Mouse (Mus musculus): ENCODE data around the gene Smg5.
"Not testable (repeated sequence)": the region's sequence is repeated elsewhere in the genome, so short reads cannot be mapped to it uniquely, and the experiment has no call there.

Gene Smg5

DNA sequence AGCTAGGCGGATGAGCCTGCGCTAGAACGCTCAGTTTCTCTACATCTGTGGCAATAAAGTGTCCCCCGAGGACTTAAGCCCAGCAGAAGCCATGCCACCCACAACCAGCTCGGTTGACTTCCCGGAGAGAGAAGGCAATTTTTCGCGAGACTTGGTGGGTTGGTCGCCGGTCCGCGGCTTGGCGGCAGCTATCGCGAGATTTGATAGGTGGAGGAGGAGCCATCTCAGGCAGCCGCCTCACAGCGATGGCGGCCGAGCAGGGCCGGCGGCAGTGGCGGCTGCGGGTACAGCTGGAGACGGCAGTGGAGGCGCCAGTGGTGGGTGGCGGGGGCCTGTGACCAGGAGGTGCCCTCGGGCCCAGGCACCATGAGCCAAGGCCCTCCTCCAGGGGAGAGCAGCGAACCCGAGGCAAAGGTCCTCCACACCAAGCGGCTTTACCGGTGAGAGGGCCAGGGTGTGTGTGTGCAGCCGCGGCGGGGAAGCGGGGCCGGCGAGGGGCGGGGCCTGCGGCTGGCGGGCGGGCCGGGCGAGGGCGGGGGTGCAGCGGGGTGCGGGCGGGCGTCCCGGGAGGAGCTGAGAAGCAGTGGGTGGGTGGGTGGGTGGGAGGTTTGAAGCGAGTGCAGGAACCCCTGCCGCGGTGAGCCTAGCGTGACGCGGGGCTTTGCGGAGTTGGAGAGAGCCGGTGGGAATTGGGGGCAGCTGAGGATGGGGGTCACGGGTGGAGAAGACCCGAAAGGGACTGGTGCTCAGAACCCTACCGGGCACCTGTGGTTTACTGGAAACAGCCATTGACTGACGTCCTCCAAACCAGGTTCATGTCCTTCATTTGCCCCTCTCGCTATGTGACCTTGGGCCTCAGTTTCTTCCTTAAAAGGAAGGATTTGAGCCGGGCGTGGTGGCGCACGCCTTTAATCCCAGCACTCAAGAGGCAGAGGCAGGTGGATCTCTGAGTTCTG lies at the start of gene Smg5, which contains the start of gene Tmem79:
Gene Smg5, plus strand, starts transcription at position 203 of the 956 bp plus-strand sequence.
Gene Tmem79, minus strand, starts transcription at position 91 of the 956 bp plus-strand sequence.
- DNase-seq (ENCODE audit: low spot score) = peak; percentile 93

DNA sequence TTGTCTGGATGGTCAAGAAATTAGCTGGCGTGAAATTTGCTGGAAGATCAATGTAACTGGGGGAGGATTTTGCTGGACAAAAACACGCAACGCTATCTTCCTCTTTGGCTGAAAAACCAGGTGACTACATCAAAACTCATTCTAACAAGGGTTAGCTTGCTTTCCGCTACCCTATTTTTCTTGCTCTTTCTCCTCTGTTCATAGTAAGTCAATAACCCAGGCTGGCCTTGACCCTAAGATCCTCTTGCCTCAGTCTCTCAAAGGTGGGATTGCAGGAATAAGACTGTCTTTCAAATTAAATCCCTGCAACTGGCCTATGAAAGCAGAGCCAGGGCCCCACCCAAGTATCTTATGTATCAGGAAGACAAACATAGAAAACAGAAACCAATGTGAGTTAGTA lies 49.0 kb upstream of the Smg5 start, which contains the start of gene Gm38392:
Gene Gm38392, minus strand, starts transcription at position 101 of the 400 bp plus-strand sequence.
- DNase-seq (ENCODE audit: low spot score) = no peak

DNA sequence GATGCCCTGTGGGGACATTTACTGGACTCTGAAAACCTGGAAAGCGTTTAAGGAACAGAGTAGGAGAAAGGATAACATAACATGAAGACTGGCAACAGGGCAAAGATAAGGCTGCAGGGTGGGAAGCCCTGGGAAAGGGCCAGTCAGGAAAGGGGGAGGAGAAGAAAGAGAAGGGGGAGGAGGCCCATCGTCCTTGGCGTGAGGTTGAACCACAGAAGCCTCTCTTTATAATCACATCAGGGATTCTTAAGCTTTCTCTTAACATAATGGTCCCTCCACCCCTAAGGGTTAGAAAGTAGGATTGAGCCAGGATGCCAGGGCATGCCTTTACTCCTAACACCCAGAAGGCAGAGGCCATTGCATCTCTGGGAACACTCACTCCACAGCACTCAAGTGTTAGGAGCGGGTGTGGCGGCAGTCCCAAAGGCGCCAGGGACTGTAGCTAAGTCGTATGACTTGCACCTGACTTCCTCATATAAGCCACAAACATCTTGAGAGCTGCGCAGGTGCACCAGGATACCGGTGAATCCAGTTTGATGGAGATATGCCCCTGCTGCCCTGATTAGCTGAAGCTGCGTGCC lies 47.8 kb upstream of the Smg5 start:
- not testable (repeated sequence) for DNase-seq (ENCODE audit: low spot score)

DNA sequence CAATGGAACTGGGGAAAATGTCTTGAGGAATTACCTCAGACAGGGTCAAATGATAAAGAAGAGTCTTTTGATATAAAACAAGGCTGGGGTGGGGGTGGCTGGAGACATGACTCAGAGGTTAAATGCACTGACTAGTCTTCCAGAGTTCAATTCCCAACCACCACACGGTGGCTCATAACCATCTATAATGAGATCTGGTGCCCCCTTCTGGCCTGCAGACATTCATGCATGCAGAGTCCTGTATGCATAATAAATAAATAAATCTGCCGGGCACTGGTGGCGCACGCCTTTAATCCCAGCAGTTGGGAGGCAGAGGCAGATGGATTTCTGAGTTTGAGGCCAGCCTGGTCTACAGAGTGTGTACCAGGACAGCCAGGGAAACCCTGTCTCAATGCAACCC lies 44.1 kb upstream of the Smg5 start:
- no peak for DNase-seq (ENCODE audit: low spot score)

DNA sequence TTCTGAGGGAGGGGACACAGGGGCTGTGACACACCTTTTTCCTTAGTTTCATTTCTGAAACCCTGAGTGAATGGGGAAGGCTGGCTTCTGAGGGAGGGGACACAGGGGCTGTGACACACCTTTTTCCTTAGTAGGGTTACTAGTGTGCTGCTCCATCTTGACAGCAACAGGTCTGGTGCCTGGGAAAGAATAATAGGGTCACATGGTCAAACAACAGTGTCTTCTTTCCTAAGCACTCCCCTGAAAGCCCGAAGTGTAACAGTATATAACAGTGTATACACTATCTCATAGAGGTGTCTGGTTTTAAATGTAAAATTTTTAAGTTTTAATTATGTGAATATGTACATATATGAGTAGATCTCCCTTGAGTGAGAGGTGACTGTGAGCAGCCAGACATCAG lies 40.8 kb upstream of the Smg5 start:
- DNase-seq (ENCODE audit: low spot score) = not testable (repeated sequence)

DNA sequence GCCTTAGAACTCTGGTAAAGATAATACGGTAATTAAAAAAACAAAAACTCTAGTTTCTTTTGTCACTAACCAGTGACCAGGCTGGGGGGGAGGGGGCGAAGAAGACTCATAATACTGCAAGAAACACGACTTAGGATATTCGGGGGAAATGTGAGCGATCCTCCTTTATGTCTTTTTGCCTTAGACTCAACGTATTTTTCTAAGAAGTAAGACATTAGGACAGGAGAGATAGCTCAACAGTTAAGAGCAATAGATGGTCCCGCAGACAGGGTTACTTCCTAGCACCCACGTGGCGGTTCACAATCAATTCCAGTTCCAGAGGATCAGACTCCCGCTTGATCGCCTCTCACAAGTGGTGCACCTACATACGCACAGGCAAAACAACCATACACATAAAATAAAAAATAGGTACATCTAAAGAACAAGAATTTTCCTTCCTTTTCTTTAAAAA lies 39.9 kb upstream of the Smg5 start:
- DNase-seq (ENCODE audit: low spot score) = no peak

DNA sequence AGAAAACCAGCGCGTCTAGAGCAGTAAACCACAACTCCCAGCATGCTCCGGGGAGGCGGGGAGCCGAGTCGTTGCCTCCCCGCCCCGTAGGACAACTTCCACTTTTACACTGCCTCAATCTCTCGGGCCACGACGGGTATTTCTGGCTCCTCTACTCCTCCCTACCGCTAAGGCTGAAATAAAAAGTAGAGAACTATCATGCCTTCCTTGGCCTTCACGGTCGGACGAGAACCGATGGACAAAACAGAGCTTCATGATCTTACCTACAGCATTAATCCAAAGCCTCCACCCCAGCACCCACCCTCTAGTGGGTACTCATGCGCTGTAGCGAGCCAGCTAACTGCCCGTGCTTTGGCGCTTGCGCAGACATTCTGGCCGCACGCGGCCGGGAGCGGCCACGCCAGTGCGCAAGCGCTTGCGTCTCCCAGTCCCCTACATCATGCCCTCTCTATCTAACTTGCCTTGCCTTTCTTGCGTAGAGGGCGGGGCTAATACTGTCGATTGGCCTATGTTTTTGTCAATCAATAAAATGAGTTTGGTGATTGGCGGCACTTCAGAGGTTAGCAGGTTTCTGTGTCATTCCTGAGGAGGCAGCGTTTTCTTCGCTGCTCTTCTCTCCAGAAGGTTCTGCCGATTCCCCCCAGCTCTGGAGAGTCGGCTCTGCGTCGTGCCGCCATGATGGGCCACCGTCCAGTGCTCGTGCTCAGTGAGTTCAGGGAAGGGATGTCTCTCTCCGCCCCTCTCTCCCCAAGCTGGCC lies 39.3 kb upstream of the Smg5 start, which contains the start of the genes Tsacc and Cct3:
Gene Tsacc, minus strand, starts transcription at position 439 of the 758 bp plus-strand sequence.
Gene Cct3, plus strand, starts transcription at position 556 of the 758 bp plus-strand sequence.
- DNase-seq (ENCODE audit: low spot score) = peak; percentile 96

DNA sequence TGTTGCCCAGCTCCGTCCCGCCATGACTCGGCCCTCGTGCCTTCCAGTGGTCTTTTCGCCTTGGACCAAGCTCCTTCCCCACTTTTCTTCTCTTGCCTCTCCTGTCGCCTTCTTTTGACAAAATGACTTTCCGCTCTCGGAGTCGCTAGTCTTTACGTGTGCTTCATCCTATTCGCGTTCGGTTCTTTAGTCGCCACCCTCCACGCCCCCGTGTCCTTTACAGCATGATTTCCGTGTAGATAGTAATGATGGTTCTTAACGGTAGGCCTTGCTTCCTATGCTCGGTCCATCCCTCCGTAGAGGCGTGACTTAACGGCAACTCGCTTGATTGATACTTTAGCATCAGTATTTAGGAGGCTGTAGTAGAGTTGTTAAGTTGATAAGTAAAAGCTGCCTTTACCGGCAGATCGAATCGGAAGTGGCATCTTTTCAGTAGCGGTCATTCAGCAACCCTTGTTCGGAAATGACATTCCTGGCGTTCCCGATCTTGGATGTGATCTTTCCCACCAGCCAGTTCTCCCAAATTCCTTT lies 38.7 kb upstream of the Smg5 start:
- no peak for DNase-seq (ENCODE audit: low spot score)

DNA sequence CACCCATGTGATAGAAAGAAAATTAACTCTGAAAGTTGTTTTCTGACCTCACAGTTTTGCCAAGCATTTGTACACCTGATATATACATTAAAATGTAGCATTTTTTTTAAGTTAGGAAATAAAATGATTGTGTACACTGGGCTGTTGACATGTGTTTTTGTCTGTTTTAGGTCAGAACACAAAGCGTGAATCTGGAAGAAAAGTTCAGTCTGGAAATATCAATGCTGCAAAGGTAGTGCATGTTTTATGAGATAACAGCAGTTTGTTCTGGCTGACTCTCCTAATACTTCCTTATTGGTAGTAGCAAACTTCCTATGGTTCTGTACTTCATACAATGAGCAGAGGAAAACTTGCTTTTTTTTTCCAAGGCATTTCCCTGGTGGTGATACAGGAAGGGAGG lies 36.9 kb upstream of the Smg5 start:
- no peak for DNase-seq (ENCODE audit: low spot score)

DNA sequence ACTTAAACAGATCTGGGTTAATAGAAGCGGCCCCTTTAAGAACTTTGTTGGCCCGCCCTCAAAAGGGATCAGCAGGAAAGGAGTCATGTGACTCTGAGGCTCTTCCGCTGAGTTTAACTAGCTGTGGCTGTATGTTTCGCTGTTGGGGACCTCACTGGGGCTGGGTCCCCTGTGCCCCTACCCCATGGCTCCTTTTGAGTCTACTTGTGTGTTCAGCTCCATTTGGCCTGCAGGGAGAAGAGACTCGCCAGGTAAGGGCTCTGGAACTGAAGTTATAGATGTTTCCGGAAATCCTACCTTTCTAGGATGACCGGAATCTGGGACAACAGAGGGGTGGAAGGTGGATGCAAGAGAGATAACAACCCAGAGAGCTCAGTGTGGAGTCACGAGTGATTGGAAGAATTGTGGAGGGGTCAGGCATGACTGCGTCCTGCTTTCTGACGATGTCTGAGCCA lies 11.1 kb upstream of the Smg5 start, which contains the start of gene Glmp:
Gene Glmp, plus strand, starts transcription at position 73 of the 455 bp plus-strand sequence.
- peak; percentile 49 for DNase-seq (ENCODE audit: low spot score)

DNA sequence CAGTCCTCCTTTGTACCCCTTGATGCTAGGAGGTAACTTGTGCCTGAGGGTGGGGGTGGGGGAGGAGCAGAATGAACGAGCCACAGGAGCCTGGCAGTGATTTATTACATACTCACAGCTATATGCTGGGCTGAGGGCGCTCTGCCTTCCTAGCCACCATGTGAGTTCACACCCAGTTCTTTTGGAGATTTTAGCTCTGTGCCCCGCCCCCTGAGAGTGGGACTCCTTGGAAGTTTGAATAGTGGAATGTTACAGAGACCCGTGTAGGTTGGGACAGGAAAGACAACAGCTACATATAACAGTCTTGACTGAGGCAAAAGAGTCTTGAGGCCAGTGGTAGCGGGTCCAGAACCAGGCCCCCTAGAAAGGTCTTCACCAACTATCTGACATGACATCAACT lies 7.1 kb upstream of the Smg5 start:
- no peak for DNase-seq (ENCODE audit: low spot score)

DNA sequence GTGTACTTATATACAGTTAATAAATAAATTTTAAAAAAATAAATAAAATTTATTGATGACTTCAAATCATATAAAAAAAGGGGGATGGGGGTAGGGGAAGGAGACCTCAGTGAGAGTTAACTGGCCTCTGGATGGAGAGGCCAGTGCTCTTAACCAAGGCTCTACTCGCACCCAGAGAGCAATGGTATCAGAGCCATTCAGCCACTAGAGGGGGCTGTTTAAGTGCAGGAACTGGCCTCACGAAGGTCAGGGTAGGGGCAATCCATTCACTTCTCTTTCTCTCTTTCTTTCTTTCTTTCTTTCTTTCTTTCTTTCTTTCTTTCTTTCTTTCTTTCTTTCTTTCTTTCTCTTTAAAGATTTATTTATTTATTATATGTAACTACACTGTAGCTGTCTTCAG lies 4.8 kb upstream of the Smg5 start:
- no peak for DNase-seq (ENCODE audit: low spot score)

DNA sequence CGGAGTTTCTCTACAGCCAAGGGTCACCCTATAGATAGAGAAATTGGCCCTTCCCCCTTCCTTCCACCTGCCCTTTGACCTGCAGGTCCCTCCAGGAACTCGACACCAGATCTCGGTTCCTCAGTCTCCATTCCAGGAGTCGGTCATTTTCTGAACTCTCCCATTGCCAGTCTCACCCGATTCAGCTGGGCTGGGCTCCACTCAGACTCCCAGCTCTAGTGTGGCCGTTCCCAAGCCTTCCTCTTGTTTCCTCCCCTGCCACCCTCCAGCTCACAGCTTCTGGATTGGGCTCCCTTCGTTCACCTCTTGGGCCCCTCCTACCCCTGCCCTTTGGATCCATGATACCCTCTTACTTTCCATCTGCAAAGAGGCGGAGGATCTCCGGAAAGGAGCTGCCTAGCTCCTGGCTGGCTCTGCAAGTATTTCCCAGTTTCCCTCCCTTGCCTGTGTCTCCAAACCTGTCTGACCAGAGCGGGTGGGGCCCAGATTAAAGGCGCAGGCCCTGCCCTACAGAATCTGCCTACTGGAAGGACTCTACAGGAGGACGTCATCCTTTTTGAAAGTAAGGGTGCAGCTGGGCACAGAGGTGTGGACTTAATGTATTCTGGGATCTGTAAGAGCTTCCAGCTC lies 1.9 kb upstream of the Smg5 start:
- DNase-seq (ENCODE audit: low spot score) = no peak

DNA sequence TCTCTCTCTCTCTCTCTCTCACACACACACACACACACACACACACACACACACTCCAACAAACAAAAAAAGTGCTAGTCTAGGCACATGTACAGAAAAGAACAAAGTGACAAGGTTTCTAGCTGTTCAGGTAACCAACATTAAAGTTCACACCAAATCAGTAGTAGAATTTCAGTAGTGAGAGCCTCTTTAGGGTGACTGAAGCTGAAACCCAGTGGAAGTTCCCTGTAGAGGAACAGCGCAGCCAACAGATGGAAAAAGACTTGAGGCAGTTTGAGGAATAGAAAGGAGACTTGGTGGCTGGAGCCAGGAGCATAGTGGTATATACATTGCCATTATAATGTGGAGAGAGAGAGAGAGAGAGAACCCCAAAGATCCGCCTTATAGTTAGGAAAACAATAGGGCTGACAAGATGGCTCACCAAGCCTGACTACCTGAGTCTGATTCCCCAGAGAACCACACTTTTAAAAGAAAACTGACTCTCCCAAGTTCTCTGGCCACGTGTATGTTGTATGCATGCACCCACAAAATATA lies 1.1 kb upstream of the Smg5 start:
- DNase-seq (ENCODE audit: low spot score) = no peak

DNA sequence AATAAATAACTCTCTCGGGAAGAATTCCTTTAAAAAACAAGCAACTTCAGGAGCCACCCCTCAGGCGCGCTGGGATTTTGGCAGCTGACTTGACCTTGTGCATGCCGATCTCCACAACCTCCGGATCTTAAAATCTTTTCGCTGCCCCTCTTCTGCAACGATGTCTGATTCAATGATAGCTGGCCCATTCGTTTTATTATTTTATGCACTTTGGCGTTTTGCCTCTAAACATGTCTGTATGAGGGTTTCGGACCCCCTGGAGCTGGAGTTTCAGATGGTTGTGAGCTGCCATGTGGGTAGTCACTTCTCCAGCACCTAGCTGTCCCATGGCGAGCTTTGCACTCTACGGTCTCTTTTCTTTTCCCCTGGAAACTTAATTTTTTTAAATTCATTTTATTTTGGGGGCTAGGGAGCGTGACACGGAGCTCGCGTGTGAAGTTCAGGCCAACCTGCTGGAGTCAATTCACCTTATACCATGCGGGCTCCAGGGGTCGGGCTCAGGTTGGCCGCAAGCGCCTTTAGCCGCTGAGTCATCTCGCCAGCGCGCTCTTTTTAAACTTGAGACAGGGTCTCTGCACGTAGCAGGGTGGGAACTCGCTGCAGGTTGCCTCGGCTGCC lies 515 bp upstream of the Smg5 start:
- no peak for DNase-seq (ENCODE audit: low spot score)

DNA sequence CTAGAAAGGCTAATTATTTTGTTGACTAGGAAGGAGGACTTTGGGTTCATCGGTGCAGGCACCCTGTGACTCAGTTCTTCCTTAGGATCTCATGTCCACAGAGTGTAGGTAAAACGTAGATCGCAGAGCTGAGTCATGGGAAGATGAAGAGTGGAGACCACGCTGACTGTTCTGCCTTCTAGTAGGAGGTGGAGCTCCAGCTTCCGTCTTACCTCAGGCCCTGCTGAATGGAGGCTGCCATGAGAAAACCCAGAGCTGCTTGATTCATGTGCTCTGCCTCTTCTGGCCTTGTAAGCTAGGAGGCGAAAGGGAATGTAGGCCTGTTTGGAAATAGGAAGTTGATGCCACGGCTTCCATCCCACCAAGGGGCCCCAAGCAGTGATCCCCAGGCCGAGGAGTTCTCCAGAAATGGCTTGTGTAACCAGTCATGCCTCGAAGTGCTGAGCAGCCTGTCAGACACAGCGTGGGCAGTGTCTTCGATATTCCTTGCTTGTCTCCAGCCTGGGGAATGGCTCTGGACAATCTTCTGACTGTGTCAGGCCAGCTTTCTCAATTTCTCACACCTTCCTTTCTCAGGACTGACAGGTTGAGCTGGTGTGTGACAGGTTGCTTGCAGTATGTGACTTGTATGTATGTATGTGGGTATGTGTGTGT lies 1.4 kb downstream of the Smg5 start:
- no peak for DNase-seq (ENCODE audit: low spot score)

DNA sequence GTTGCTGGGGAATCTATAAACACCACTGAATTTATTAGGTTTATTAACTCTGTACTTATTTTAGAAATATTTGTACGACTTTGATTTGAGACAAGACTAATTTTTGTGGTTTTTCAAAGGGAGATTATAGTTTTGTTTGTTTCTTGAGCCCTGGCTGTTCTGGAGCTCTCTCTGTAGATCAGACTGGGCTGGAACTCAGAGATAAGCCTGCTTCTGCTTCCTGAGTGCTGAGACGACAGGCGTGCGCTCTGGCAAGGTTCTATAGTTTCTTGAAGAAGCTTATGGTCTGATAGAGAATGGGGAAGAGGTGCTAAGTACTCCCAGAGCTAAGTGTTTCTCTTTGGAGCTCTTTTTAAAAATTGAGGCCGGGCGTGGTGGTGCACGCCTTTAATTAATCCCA lies 2.3 kb downstream of the Smg5 start:
- no peak for DNase-seq (ENCODE audit: low spot score)

DNA sequence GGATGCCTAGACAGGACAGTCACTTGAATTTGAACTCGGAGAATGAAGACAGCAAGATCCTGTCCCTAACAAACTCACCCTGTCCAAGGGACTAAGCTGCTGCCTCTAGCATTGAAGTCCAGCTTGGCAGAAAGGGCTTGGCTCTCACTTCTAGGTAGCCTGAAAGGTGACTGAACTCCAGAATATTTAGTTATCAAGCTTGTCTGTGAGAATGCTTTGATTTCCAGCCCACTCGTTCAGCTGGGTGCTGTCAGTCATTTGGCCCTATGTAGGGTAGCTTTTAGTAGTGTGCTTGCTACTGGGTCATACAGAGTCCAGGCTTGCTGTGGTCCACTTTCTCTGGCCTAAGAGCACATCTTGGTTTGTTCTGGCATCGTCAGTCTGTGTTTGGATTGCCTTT lies 2.9 kb downstream of the Smg5 start:
- DNase-seq (ENCODE audit: low spot score) = no peak

DNA sequence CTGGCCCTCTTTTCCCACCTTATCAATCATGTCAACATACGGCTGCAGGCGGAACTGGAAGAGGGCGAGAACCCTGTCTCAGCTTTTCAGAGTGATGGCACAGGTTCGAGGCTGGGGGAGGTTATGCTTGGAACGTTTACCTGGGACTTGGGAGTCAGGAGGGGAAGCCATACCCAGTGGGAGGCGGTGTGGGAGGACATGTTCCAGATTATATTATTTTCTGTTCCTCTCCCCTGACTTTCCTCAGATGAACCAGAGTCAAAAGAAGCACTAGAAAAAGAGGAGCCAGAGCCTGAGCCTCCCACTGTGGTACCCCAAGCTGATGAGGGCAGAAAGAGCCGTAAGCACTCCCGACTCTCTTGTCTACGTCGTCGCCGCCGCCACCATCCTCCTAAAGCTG lies 14.7 kb downstream of the Smg5 start:
- DNase-seq (ENCODE audit: low spot score) = no peak

DNA sequence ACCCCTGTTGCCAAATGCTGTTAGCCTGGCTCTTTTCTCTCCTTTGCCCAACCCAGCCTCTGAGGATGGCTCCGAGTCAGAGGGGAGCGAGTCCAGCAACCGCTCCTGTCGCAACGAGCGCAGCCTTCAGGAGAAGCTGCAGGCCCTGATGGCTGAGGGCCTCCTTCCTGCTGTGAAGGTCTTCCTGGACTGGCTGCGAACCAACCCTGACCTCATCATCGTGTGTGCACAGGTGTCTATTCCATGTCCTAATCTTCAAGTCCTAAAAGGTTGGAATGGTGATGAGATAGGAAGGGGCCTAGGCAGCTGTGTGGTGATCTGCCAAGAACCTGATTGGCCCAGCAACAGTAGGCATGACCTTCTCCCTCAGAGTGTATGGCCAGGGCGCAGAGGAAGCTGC lies 16.8 kb downstream of the Smg5 start:
- no peak for DNase-seq (ENCODE audit: low spot score)

All from left cerebral cortex, adult 11 months (tissue).